Mouse (Mus musculus): Measurements from ENCODE around the gene Zp1.

- TF ChIP-seq GATA1 (IDR thresholded peaks at IDR 0.05; ENCODE audit: low read length) (no peak), TAL1 (IDR thresholded peaks at IDR 0.05; ENCODE audit: low read length) (no peak)
These were observed 40.1 kb downstream of the Zp1 start for GRCm38 (mm10) chr19:10880085-10880974.

Data from erythroblast, embryonic 14.5 days (primary cell).